Mouse (Mus musculus): ENCODE data around the gene Eed. TPM values are rescaled to one million over a fixed set of nuclear protein-coding genes. Genes with fewer than 3 reads are reported as not detected.

Gene Eed
- total and polyA plus RNA-seq, 3 experiments, result 12.0 to 27.3 (median 24.7) TPM

- TF ChIP-seq EP300 (IDR thresholded peaks at IDR 0.05; ENCODE audit: insufficient read depth, low read depth, low read length), result peak; percentile 78; the same call in 1 of the 2 replicates
- peak; percentile 20; the same call in 1 of the 2 replicates for TF ChIP-seq POLR2A (IDR thresholded peaks at IDR 0.05; ENCODE audit: insufficient read depth, low read depth, low read length)
- peak; percentile 5; the same call in 1 of the 2 replicates for TF ChIP-seq CTCF (IDR thresholded peaks at IDR 0.05)
- H3K79me2 ChIP-seq (replicated peaks; ENCODE audit: control insufficient read depth, insufficient read depth, low read length), result no peaks in the 10 kb centered on the region
- WGBS, result 10% methylated on average over 8 of the region's 9 CpGs
- DNase-seq, result peak; percentile 51 to 63
- intact Hi-C loops (cut with DNase I), result loop anchor here (1.0 kb wide), 2 partner anchors 8 to 106 kb away; no protein-coding TSS in a partner anchor
- peak overlapping the region; percentile 72 for H3K9ac ChIP-seq (ENCODE audit: low read depth, low read length)
- H3K4me1 ChIP-seq (ENCODE audit: control insufficient read depth, insufficient read depth, low read length), result peaks cover 17% of the 10 kb centered on the region
- H3K27me3 ChIP-seq (ENCODE audit: control insufficient read depth, insufficient read depth, low read length), result no peaks in the 10 kb centered on the region
- H3K27ac ChIP-seq, result peak overlapping the region; percentile 84
- 0 out of 2 replicates have a peak overlapping the region, but pooled peaks have one; percentile 10 for H3K4me3 ChIP-seq
- H3K36me3 ChIP-seq (ENCODE audit: control insufficient read depth, insufficient read depth, low read length), result peaks cover 5% of the 10 kb centered on the region
Observed at GRCm38 (mm10) chr7:90022974-90023707, 42.4 kb upstream of the Eed start.

GRCm38 (mm10) chr7:90020331-90020730 is 39.5 kb upstream of the Eed start:
- no peak for DNase-seq
- Histone ChIP-seq H3K36me3 (ENCODE audit: control insufficient read depth, insufficient read depth, low read length) (peaks cover 2% of the 10 kb centered on the region), H3K4me1 (ENCODE audit: control insufficient read depth, insufficient read depth, low read length) (peaks cover 19% of the 10 kb centered on the region), H3K4me3 (no peak overlapping the region), H3K27me3 (ENCODE audit: control insufficient read depth, insufficient read depth, low read length) (no peaks in the 10 kb centered on the region), H3K27ac (peak overlapping the region; percentile 57), H3K9ac (ENCODE audit: low read depth, low read length) (no peak overlapping the region), H3K79me2 (replicated peaks; ENCODE audit: control insufficient read depth, insufficient read depth, low read length) (no peaks in the 10 kb centered on the region)
- intact Hi-C loops (cut with DNase I), result no loop called here
- 89% methylated on average over 6 of the region's 6 CpGs for WGBS
- TF ChIP-seq EP300 (IDR thresholded peaks at IDR 0.05; ENCODE audit: insufficient read depth, low read depth, low read length) (no peak), POLR2A (IDR thresholded peaks at IDR 0.05; ENCODE audit: insufficient read depth, low read depth, low read length) (no peak), CTCF (IDR thresholded peaks at IDR 0.05) (no peak)

GRCm38 (mm10) chr7:90019570-90019969 is 38.8 kb upstream of the Eed start:
- Histone ChIP-seq H3K36me3 (ENCODE audit: control insufficient read depth, insufficient read depth, low read length) (peaks cover 2% of the 10 kb centered on the region), H3K4me1 (ENCODE audit: control insufficient read depth, insufficient read depth, low read length) (peaks cover 17% of the 10 kb centered on the region), H3K9ac (ENCODE audit: low read depth, low read length) (0 out of 2 replicates have a peak overlapping the region, but pooled peaks have one; percentile 34), H3K4me3 (no peak overlapping the region), H3K79me2 (replicated peaks; ENCODE audit: control insufficient read depth, insufficient read depth, low read length) (no peaks in the 10 kb centered on the region), H3K27me3 (ENCODE audit: control insufficient read depth, insufficient read depth, low read length) (no peaks in the 10 kb centered on the region), H3K27ac (peak overlapping the region; percentile 31)
- whole genome bisulfite sequencing, result 49% methylated on average over 10 of the region's 10 CpGs
- TF ChIP-seq POLR2A (IDR thresholded peaks at IDR 0.05; ENCODE audit: insufficient read depth, low read depth, low read length) (no peak), EP300 (IDR thresholded peaks at IDR 0.05; ENCODE audit: insufficient read depth, low read depth, low read length) (peak; percentile 54; the same call in 1 of the 2 replicates), CTCF (IDR thresholded peaks at IDR 0.05) (no peak)
- intact Hi-C loops (cut with DNase I), result no loop called here
- peak in 1 of 2 experiments; percentile 41 for DNase-seq

GRCm38 (mm10) chr7:90016930-90017588 is 36.3 kb upstream of the Eed start:
- WGBS, result 20% methylated on average over 5 of the region's 5 CpGs
- 0 out of 2 replicates have a peak overlapping the region, but pooled peaks have one; percentile 41 for H3K9ac ChIP-seq (ENCODE audit: low read depth, low read length)
- H3K27me3 ChIP-seq (ENCODE audit: control insufficient read depth, insufficient read depth, low read length), result no peaks in the 10 kb centered on the region
- H3K36me3 ChIP-seq (ENCODE audit: control insufficient read depth, insufficient read depth, low read length), result no peaks in the 10 kb centered on the region
- peaks cover 7% of the 10 kb centered on the region for H3K4me1 ChIP-seq (ENCODE audit: control insufficient read depth, insufficient read depth, low read length)
- H3K4me3 ChIP-seq, result no peak overlapping the region
- TF ChIP-seq POLR2A (IDR thresholded peaks at IDR 0.05; ENCODE audit: insufficient read depth, low read depth, low read length) (no peak), EP300 (IDR thresholded peaks at IDR 0.05; ENCODE audit: insufficient read depth, low read depth, low read length) (no peak), CTCF (IDR thresholded peaks at IDR 0.05) (no peak)
- H3K79me2 ChIP-seq (replicated peaks; ENCODE audit: control insufficient read depth, insufficient read depth, low read length), result no peaks in the 10 kb centered on the region
- no peak for DNase-seq
- intact Hi-C loops (cut with DNase I), result loop anchor here (1.0 to 2.0 kb wide), 3 partner anchors 18 to 248 kb away; partner anchors contain the start of gene Ccdc83
- peak overlapping the region; percentile 52 for H3K27ac ChIP-seq

GRCm38 (mm10) chr7:90016459-90016858 is 35.7 kb upstream of the Eed start:
- no peaks in the 10 kb centered on the region for H3K36me3 ChIP-seq (ENCODE audit: control insufficient read depth, insufficient read depth, low read length)
- peak overlapping the region; percentile 52 for H3K27ac ChIP-seq
- 52% methylated on average over 4 of the region's 4 CpGs for WGBS
- intact Hi-C loops (cut with DNase I), result loop anchor here (1.0 to 2.0 kb wide), 3 partner anchors 18 to 249 kb away; partner anchors contain the start of gene Ccdc83
- no peak overlapping the region for H3K4me3 ChIP-seq
- peaks cover 7% of the 10 kb centered on the region for H3K4me1 ChIP-seq (ENCODE audit: control insufficient read depth, insufficient read depth, low read length)
- no peaks in the 10 kb centered on the region for H3K79me2 ChIP-seq (replicated peaks; ENCODE audit: control insufficient read depth, insufficient read depth, low read length)
- DNase-seq, result peak in 1 of 2 experiments; percentile 38
- TF ChIP-seq CTCF (IDR thresholded peaks at IDR 0.05), result peak; percentile 77
- TF ChIP-seq POLR2A (IDR thresholded peaks at IDR 0.05; ENCODE audit: insufficient read depth, low read depth, low read length), result no peak
- no peaks in the 10 kb centered on the region for H3K27me3 ChIP-seq (ENCODE audit: control insufficient read depth, insufficient read depth, low read length)
- H3K9ac ChIP-seq (ENCODE audit: low read depth, low read length), result 0 out of 2 replicates have a peak overlapping the region, but pooled peaks have one; percentile 41

All from heart, adult 2 months (tissue).